Mouse (Mus musculus): ENCODE measurements around the gene Srgap2.

Srgap2 gene

DNA sequence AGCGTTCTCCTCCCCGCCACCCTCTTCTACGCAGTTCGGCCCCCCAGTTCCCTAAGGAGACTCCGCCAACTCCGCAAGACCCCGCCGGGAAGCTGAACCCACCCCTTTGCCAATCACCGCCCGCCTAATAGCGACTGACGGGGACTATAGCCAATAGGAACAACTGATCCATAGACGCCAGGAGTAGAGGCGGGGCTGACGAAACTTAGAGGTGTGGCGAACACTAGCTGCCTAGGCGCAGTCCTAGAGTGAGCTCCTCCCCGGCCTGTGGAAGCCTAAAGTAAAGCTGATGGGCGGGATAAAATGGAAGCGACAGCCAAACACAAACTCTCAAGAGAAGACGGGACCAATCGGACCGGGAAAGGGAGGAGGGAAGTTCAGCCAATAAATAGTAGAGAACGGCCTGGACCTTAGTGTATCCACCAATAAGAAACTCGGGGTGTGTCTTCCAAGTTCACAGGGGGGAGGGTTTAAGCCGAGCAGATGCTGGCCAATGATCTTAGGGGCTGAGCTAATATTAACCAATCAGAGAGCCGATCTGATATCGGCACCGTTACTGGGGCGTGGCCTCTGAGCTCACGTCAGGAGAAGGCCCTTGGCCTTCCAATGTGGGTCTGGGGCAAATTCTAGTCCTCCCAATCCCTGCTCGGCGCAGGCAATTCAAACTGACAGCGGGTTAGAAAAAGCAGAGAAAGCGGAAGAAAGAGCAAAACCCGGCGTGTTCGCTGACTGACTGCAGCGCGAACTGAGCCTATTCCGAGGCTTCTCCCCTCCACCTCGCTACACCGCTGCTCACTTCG is at the start of gene Srgap2, which contains the start of gene Fam72a:
Gene Srgap2, minus strand, starts transcription at position 72 of the 800 bp plus-strand sequence.
Gene Fam72a, plus strand, starts transcription at position 623 of the 800 bp plus-strand sequence.
- DNase-seq, result peak; percentile 100

DNA sequence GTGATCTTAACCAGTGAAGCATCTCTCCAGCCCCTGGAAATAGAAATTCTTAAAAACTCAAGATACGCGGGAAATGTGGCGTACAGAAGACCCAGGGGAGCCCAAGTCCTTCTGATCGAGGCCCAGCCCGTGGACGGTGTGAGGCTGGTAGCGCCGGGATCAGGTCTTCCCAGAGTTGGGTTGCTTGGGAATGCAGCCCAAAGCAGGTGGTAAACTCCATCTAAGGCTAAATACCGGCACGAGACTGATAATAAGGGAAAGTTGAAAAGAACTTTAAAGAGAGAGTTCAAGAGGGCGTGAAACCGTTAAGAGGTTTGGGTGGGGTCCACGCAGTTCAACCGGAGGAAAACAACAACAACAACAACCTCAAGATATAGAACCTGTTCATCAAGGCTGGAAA is 46.6 kb upstream of the Srgap2 start:
- no peak for DNase-seq

DNA sequence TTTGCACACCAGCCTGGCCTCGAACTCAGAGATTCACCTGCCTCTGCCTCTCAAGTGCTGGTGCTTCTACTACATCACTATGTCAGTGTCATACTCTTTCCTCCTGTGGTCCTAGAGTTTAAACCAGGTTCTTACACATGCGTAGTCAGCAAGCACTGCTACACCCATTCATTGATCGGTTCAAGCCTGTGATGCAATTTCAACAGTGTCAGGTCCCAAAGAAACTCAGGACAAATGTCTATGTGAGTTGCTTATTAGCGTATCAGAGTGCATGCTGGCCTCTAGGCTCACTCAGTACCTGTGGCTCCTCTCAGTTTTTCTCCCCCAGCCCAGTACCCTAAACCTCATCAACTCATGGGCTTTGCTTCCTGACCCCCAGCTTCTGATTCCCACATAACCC is 43.2 kb upstream of the Srgap2 start:
- DNase-seq, result no peak

DNA sequence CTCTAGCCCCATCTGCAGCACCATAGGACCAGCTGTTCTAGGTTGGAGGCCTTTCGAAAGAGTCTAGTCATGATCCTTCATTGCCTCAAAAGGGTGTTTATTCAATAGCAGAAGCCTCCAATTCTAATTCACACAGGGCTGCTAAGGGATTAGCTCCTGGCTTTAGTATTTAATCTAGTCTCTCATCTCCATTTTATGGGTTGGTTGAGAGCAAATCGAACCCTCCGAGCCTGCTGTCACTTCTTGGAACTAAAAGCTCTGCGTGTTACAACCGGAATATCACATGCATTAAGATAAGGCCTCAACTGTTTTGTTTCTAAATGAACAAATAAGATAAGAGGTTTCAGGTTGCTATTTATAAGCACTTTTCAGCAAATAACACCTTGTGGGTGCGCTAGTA is 42.6 kb upstream of the Srgap2 start:
- no peak for DNase-seq

DNA sequence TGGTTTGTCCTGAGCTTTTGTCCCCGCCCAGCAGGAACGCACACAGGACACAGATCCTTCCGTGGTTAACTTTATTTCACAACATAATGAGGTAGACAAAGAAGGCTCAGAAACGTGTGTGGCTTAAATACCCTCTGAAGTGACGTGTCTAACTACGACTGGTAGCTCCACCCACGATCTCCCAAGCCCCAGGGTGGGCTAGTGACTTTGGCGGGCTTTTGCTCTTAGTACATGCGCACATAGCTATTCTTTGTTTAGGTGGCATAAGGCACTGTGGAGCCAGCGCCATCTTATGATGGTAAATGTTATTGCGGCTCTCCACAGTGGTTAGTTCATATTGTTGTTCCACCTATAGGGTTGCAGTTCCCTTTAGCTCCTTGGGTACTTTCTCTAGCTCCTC is 38.9 kb upstream of the Srgap2 start:
- DNase-seq, result peak; percentile 62

DNA sequence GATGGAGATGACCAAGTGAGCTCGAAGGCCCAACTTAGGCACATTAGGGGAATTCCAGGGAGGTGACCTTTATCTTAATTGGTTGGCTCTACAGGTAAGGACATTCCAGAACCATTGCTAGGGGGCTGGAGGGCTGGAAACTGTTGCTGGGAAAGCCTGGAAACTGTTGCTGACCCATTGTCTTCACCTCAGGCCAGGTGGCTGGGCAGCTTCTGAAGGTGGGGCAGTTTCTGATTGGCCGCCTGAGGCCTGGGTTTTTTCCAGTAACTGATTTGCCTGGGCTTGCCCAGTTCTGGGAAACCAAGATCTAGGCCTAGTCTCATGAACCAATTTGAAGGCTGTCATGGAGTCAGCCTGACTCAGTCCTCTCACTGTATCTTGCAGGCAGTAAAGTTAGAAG is 34.9 kb upstream of the Srgap2 start:
- DNase-seq, result no peak

DNA sequence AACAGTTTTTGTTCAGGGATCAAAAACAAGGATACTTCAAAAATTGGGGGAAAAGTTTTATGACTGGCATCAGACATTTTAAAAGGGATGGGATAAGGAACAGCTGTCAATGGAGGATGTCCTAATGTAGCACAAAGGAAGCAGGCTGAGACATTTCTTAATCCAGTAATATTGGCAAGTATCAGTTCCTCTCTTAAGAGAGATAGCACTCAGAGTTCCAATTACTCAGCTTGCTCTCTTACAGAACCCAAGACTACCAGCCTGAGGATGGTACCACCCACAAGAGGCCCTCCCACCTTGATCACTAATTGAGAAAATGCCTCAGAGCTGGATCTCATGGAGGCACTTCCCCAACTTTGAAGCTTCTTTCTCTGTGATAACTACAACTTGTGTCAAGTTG is 33.3 kb upstream of the Srgap2 start:
- DNase-seq, result no peak

DNA sequence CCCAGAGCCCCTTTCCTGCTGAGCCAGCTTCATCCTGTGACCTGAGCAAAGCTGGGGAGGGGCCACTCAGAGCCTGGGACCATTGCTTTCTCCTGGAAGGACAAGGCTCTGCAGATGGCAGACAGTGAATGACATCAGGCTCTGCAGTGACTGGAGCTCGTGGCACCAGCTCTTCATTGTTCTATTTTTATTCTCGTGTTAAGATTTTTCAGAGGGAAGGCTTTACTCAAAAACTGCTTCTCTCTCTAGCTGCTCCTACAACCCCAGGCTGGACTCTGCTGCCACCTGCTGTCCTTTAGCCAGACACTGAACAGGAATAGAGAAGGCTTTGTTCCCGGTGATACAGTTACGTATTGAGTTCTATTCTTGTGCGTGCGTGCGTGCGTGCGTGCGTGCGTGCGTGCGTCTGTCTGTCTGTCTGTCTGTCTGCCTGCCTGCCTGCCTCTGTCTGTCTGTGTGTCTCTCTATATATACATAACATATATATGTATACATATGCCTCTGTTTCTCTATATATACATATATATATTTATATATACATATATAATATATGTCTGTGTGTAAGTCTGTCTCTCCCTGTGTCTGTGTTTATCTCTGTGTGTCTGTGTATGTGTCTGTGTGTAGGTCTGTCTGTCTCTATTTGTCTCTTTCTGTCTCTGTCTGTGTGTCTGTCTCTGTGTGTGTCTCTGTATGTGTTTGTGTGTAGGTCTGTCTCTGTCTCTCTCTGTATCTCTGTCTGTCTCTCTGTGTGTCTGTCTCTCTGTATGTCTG is 28.1 kb upstream of the Srgap2 start:
- peak; percentile 95 for DNase-seq

DNA sequence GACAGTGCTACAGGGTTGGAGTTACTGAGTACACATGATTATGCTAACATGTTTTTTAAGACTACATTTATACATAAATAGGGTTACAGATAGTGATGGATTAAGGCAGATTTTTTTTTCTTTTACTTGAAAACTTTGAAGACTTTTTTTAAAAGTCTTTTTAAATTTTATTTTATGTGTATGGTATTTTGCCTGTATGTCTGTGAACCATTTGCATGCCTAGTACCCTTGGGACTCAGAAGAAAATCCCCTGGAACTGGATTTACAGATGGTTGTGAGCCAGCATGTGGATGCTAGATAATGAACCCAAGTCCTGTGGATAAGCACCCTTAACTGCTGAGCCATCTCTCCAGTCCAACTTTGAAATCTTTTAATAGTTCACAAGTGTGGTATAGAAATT is 26.3 kb upstream of the Srgap2 start:
- DNase-seq, result no peak

DNA sequence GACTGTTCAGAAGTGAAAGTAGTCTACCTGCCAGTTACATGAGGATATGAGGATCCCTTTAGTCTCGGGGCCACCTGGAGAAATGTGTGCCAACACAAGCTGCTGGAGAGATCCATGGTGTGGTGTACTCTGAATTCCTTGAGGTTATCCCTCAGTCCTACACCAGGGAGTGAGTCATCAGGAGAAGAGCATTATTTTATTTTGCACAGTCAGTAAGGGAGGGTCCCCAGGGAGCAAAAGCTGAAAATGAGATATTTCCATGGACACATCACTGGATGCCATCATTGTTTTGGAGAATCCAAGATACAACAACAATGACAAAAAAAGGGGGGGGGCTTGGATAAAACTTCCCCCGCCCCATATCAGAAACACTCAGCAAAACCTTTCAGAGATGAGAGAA is 24.8 kb upstream of the Srgap2 start:
- DNase-seq, result no peak

DNA sequence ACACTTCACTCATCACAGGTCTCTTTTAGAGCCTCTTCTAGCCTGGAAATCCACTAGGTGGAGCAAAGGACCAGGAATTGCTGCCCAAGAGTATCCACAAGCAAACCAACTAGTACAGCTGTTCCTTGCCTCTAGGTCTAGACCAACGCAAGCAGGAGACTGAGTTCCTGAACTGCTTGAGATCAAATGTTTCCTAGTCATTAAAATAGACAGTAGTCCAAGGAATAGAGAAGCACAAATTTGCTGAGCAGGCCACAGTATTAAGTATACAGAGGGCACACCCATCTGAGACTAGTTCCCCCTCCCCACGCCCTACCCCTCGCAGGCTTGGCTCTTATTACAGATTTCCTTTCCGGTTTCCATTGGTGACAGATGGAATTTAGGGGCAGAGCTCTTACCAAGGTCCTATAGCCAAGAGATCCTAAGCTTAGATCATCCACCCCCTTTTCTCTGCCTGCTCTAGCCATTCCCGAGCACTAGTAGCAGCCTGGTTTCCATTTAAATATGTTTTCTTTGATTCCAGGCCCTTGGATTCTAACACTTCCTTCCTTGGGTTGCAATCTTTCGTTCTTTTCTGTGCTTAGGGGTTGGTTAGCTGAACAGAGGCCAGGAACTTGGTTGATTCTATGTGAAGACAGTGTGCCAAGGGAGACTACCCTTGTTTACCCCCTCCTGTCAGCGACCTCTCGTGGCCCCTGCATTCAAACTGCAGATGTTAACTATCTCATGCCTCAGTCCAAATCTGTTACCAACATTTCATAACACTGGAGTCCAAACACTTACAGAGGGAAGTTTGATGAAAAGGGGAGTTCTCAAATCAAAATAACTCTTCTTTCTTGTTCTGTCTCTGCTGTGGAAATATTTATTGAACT is 21.6 kb upstream of the Srgap2 start:
- peak; percentile 42 for DNase-seq

DNA sequence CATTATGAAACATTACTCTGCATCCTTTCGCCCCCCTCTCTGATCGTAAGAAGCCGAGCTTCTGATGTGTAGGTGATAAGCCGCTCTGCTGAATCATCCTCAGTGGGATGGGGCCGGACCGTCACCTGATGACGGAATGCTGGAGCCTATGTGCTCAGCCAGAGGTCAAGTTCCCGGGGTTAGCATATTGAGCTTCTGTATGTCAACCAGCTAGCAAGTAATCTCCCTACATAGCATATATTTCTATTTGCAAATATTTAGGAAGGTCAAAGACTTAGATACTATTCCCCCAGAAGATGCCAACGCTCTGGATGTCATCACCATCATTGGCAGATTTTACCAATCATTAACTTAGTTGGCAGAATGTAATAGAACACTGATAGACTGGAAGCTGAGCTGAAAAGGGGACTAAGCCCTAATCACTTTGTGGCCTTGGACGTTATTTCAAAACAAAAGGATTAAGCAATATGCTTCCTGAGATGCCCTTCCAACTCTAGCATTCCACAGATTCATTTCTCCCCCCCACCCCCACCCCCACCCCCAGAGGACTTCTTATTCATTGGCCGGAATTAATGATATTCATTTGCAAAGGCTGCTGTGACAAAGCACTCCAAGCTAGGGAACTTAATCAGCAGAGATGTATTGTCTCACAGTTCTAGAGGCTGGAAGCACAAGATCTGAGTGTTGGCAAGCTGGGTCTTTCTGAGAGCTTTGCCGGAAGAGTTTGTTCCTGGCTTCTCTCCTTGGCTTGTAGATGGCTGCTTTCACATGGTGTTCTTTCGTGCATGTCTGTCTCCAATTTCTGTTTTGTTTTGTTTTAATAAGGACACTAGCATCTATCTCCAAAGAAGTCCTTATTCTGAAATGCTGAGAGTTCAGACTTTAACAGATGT is 19.9 kb upstream of the Srgap2 start:
- DNase-seq, result no peak

DNA sequence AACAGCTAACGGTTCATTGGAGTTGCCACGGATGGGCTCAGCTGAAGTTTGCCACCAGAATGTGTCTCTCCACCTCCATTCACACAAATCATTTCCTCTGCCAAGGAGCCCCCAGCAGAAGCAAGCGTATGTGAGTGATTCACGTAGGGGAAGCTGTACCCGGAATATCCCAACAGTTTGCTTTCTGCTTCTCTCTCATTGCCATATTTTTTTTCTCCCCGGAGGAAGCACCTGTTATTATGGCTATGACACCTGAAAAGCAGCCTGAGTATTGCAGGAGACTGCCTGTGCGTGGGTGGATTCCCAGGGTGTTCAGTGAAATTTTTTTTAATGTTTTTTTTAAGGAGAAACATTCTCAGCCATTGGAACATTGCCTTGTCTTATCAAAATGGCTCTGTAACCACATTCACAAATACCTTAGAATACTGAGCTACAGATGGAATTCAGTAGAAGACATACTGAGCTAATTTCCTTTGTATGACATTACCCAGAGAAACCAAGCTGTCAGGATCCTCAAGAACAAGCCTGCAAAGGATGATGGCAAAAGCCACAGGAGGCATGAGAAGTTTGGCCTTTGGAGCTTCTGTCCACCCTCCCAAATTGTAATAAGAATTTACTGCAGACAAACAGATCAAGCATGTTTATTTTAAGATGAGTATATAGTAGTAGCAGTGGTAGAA is 16.9 kb upstream of the Srgap2 start:
- no peak for DNase-seq

DNA sequence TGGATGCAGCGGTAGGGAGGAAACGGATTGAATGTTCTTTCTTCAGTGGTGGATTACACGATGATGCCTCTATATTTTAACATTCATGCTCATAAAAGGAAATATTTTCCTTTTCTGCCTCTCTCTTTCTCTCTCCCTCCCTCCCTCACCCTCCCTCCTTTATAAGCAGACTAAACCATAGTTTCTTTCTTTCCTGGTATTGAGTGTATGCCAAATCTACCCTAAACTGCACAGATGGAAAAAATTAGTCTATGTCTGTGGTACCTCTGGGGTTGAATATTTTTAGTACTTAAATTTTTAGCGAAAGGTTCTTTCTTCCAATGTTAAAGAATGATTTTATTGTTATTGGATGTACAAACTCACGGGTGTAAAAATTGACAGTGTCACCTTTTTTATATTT is 14.8 kb upstream of the Srgap2 start:
- DNase-seq, result no peak

DNA sequence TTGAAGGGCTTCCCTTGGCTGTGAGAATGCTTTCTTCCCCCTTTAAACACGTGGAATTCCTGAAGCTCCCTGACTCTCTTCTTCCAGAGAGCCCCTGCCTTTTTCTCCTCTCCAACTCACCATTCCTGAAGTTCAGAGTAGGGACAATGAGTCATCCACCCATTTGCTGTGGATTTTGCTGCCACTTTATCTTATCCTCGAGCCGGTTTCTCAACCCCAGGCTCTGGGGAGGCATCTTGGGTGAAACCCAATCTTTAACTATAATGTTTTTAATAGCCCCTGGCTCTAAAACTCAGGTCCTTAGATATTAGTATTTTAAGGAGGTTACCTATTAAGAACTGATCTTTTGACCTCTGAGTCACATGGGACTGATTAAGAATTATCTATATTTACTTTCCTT is 14.3 kb upstream of the Srgap2 start:
- no peak for DNase-seq

DNA sequence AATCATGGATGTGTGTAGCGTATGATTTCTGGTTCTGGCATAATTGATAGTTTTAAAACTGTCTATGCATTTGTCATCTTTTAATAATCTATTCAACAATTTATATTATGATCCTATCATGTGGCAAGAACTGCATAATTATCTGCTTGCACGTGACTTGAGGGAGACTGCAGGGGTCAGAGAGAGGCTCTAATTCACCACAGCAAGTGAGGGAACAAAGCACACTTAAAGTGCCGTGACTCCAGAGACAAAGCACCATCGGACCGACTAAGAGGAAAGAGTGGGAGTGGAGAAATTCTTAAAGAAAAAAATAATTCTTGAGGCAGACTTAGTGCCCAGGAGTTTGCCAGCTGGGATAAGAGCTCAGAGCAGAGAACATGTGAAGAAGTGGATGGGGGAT is 13.6 kb upstream of the Srgap2 start:
- DNase-seq, result no peak

DNA sequence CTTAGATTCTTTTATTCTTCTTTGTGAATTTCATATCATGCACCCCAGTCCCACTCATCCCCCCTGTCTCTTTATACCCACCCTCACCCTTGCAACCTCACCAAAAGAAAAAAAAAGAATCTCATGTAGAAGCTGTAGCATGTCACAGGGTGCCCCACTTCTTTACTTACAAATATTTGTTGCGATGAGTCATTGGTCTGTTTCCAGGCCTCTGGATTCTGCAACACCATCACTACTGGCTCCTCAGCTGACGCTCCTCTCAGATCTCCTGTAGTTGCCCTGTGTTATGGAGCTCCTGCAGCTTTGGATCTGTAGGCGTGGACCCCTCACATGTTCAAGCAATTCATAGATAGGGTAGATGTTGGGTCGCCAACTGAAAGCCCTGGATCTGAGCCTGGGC is 12.6 kb upstream of the Srgap2 start:
- DNase-seq, result no peak

DNA sequence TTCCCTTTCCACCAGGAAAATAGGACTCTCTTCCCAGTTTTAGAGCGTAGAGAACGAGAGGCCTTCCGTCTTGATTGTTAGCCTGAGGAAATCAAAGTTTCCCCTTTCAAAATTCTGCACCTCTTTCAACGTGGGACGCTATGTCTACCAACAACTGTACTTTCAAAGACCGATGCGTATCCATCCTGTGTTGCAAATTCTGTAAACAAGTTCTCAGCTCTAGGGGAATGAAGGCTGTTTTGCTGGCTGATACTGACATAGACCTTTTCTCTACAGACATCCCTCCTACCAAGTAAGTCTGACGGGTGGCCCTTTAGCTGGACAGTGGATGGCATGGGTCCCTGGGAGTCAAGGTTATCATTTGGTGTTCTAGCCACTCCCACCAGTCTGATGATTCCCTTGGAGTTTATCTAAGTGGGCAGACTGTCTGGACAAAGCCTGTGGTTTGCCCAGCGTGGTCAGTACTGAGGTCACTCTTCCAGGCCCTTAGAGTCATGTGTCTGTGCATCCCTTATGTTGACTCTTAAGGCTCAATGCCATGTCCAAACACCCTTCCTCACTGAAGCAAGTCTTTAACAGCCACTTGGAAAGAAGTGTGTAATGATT is 1.5 kb upstream of the Srgap2 start:
- peak; percentile 16 for DNase-seq

DNA sequence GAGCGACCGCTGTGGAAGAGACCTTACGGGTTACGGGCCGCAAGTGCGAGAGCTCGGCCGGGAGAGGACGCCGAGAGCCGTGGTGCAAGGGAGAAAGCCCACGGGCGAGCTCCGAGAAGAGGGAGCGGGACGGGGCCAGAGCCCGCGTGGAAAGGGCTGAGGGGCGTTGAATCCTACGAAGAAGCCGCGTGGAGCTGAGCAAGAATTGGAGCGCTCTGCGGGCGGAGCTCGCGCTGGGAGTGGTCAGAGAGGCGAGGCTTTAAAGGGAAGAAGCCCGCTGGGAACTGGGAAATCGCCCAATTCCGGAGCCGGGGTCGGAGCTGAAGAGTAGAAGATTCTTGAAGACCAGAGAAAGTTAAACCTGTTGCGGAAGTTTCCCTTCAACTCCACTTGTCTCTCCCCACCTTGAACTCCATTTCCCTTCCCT is 942 bp upstream of the Srgap2 start:
- DNase-seq, result no peak

DNA sequence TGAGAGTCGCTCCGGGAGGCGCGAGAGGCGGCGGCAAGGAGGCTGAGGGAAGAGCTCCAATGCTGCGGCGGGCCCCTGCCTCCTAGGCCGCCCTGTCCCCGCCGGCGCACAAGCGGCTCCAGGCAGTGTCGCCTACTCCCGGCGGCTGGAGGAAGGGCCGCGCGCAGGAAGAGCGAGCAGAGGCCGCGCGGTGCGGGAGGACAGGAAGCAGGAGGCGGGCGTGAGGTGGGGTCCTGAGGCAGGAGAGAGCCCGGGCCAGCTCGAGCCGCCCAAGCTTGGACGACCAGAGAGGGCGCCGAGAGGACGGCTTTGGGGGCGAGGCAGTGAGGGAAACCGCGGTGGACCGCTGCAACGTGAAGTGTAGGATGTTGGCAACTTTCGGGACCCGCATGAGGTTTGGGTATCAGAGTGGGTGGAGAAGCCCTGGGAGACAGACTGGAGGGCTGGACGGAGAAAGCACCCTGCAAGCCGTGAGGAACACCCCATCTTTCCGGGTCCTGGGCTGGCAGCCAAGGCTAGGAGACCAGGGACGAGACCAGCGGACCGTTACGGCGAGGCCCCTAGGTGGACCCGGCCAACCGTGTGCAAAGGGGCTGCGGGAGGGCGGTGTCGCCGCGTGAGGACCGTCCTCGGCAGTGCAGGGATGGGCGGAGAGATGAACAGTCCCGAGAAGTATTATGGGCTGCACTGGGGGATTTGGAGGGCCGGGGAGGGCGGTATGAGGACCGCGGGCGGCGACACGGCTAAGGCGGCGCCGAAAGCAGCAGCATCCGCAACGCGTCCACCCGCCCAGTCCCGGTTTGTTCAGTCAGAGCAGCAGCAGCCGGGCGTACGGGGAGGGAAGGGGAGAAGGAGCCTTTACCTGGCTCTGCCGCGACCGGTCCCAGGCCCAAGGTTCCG is 531 bp downstream of the Srgap2 start:
- DNase-seq, result peak; percentile 78
